Mouse (Mus musculus): ENCODE measurements at regions not wholly inside any gene's neighbourhood (a gene's known extent, or its start where the extent isn't known, plus 50 kb on each side); places are given as distances from the start of the nearest gene placed in this dataset.

DNA sequence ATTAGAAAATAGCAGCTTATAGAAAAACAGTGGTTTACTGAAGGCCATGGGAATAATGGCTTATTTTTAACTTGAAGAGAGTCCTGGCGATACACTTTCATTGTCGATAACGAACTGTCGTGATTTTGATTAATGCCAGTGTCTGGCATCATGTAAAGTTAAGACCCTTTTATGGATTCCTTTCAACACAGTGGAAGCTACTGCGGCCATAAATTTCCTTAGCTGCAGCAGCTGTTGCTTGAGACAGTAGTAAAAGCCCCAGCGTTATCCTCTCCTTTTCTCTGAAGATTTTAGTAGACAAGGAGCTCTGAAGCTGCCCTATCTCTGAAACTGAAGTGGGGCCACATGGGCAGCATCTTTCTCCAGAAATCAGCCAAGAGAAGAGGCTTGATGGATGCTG is 175.2 kb downstream of the Pax3 start:
- TF ChIP-seq CTCF (IDR thresholded peaks at IDR 0.05; ENCODE audit: low read depth) (no peak), EP300 (IDR thresholded peaks at IDR 0.05; ENCODE audit: low read depth) (no peak)

Data from liver, embryonic 14.5 days (tissue).